Mouse (Mus musculus): ENCODE data around the gene Fam131c.

GRCm38 (mm10) chr4:141350015-141350414 is 18.0 kb upstream of the Fam131c start:
- TF ChIP-seq POLR2A (IDR thresholded peaks at IDR 0.05; ENCODE audit: borderline replicate concordance, control insufficient read depth, low read depth, low read length) (no peak), CTCF (IDR thresholded peaks at IDR 0.05; ENCODE audit: control insufficient read depth, insufficient read depth, low read length) (no peak)
